Mouse (Mus musculus): ENCODE data around the gene Tmem43.

DNA sequence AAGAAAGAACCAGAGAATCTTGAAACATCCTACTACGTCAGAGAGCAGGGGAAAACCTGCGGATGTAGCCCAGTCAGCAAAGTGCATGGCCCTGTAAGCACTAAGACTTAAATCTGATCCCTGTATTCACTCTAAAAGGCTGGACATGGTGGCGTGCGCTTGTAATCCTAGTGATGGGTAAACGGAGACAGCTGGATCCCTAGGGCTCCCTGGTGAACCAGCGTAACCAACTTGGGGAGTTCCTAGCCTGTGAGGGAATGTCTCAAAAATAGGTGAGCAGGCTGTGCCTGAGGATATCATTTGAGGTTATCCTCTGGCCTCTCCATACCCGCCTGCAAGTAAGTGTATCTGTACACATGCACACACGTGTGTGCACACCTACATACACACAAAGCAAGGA lies 57.2 kb downstream of the Tmem43 start:
- TF ChIP-seq CTCF (IDR thresholded peaks at IDR 0.05; ENCODE audit: low read depth) = no peak
- no peak for TF ChIP-seq EP300 (IDR thresholded peaks at IDR 0.05; ENCODE audit: low read depth)

Measured in heart, postnatal 0 days (tissue).